Mouse (Mus musculus): Measurements from ENCODE around the gene Jmy.

Gene Jmy

DNA sequence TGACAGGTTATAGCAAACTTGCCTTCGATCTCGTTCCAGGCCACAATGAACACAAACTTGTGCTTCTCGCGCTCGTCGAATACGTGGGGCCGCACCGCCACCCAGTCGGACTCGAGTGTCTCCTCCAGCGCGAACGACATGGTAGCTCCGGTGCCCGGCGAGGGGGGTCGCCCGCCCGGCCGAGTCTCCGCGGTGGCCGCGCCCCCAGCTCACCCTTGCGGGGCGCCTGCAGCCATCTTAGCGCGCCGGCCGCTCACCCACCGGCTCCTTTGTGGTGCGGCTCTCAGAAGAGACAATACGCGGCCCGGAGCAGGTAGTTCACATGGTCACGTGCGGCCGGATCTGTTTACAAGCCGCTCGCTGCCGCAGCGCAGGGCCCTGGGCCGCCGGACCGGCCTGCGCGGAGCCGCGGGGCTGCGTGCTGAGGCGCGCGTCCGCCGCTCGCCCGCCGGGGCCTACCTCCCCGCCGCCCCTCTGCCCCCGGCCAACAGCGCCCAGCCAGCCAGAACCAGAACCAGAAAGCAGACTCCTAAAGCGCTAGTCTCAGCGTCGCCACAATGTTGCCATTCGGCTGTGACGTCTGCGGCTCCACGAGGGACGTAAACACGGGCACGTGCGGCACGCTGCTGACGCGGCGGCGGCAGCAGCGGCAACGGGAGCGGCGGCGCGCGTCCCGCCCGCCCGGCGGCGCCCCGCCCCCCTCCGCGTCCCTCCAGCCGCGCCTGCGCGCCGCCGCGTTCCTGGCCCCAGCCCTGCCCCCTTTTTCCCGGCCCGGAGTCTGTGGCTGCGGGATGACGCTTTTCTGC is at the start of gene Jmy:
Jmy (minus strand) TSS at position 642 of the 806 bp plus-strand sequence.
- DNase-seq = peak; percentile 99

DNA sequence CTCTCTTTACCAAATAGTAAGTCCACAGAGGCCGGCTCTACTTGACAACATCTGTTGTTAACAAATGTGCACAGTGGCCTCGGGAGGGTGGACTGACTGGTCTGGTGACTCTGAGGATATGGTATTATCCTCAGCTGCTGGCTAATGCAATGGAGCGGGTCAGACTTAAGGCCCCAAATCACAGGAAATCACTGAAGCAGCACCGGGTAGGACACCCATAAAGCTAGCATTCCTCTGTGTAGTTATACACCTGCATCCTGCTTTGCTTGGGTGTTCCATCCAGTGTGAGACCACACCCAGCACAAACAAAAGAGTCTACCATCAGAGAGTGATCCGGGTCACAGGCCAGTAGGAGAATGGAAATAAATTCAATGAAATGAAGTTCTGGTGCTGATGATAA is 48.0 kb upstream of the Jmy start:
- peak; percentile 89 for DNase-seq

DNA sequence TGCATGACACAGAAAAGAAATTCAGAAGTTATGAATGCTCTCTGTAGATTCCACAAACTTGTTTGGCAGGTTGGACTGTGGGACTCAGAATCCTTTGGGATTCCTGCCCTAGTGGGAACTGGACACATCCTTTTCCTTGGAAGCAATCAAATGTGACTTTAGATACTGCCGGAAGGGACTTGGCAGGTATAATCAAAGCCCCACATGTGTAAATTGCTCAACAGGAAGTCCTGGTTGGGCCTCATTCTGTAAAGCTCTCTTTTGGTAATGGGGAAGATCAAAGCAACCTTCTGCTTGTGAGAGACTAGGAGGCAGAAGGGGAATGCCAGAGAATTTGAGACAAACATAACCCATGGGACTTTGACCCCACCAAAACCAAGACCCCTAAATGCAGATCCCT is 46.4 kb upstream of the Jmy start:
- peak; percentile 90 for DNase-seq

DNA sequence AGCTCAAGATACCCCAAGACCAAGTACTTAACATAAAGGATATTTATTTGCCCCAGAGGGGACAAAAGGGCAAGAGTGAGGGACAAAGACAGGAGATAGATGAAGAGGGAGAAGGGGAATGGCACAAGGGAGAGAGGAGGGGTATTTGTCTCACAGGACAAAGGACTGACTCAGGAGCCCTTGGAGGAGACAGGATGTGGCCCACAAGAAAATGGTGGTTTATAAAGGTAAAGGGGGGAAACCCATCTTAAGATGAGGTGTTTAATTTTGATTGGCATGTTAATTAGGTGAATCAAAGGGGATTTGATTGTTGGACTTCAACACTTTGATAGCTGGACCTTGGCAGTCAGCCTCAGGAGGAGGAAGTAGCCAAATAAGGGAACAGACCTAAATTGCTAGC is 44.7 kb upstream of the Jmy start:
- DNase-seq = peak; percentile 28

DNA sequence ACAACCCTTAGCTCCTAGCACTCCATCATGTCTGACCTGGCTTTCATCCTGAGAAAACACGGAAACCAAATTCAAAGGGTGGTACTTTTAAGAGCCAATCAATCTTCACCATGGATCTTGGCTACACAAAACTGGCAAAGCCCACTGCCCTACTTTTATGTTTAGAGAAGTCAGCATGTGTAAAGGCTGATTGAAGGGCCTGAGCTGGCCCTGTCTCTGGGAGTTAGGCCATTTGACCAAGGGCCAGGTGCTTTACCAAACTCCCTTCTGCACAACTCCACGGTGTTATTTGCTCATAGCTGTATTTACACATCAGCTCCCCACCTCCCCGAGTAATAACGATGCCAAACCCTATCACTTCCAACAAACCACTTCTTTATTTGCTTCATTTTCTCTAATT is 39.7 kb upstream of the Jmy start:
- peak; percentile 65 for DNase-seq

DNA sequence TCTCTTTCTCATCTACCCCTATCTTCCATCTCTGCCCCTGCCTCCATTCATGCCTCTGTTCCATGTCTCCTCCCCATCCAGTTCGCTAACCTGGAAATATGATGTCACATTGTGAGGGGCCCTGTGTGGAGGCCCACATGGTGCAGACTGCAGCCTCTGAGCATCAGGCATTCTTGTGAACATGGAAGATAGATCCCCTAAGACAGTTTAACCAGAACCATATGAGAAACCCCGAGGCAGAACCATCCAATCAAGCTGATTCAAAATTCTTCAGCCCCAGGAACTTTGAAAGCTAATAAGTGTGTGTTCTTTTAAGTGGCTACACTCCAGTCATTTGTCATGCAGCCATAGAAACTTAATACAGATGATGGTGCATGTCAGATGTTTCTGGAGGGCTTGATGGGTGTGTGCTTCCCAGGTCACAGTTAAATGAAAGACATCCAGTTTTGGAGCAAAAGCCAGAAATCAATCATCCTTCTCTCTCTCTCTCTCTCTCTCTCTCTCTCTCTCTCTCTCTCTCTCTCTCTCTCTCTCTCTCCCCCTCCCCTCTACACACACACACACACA is 19.2 kb upstream of the Jmy start:
- no peak for DNase-seq

DNA sequence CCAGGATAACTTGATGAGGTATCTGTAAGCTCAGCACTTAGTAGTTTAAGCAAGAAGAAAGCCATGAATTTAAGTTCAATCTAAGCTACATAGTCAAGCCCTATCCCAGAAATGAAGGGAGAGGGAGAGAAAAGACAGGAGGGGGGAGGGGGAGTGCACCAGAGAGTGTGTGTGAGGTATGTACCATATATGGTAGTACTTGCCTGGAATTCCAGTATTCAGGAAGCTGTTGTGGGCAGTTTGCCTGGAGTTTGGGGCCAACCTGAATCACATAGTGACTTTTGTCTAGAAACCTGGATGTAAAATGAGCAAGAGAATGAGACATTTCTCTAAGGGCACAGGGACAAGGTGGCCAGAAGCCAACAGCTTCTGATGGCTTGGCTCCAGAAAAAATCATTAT is 17.6 kb upstream of the Jmy start:
- no peak for DNase-seq

DNA sequence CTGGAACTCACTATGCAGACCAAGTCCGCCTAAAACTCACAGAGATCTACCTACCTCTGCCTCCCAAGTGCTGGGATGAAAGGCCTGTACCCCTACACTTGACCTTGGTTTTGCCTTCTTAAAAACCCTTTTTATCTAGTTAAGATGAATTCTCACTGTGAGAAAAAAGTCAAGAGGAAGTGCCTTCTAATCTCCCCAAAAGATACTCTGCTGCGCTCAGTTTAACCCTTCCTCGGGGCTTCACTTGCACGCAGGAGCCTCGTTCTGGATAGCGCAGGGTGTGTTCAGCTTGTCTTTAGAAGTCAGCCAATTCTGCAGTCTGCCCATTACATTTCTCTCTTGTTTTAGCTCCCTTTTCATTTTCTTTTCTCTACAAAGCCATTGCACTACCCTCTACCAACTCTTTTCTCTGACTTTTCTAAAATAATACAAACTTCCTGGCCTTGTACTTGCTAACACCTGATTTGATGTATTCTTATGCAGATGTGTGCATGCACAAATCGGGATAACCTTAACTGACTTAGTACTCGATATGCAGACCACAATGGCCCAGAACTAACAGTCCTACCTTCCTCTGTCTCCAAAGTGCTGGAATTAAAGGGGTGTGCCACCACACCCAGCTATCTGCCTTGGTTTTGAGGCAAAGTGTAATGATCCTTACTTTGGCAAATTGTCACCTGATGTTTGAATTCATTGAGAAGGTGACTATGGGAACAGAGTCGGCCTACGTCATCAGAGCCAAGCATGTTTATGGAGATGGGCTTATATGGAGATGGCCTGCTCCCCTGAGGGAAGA is 14.6 kb upstream of the Jmy start:
- DNase-seq = no peak

DNA sequence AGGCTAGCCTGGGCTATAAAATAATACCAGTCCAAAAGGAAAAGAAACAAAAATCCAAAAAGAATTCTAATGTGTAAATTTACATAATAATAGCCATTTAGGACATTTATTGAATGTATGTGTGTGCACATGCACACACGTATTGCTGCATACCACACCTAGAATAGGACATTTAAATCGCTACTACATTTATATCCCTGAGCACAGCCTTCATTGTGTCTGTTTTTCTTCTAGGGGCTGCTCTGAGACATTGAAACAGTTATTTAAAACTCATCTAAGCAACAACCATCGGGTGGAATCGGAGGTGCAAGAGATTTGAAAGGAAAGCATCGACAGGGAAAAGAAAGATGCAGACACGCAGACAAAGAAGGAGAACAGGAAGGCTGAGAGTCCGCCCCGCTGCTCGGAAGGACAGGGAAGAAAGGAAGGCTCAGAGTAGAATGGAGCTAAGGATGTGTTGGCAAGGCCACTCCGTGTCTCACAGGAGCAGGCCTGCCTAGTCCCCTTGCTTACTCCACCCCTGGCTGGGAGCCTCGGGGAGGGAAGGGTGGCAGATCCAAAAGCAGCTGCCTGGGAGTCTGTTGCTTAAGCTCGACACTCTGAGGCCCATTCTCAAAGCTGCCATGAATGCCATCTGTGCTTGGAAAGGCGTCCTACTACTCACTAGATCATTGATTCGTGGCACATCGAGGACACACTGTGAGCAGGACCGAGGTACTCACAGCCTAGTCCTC is 11.0 kb upstream of the Jmy start:
- peak; percentile 87 for DNase-seq

DNA sequence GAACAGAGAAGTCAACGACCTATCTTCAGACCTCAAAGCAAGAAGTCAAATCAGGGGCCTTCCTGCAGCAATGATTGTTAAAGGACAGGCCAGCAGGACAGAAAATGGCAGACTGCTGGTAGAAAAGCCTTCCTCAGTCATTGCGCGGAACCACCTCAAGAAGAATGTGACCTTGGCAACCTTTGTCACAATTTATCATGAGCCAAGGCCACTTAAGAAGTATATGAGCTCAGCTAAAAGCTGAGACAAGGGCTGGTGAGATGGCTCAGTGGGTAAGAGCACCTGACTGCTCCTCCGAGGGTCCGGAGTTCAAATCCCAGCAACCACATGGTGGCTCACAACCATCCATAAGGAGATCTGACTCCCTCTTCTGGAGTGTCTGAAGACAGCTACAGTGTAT is 7.3 kb upstream of the Jmy start:
- peak; percentile 62 for DNase-seq

DNA sequence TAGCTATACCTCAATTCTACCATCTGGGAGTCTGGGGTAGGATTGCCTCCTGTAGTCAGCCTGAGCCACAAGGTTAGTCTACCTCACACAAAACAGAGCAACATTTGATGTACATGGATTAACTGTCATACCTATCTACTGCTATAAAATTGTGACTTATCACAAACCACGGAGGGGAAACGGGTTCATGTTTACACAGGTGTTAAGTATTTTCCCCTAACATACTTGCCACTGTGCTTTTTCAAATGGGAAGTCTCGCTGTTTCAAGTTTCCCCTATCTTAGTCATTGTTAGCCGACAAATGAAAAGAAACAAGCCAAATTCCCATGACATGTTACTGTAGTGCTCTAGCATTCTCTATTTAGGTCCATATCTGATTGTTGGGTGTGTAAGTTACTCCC is 2.1 kb upstream of the Jmy start:
- no peak for DNase-seq

DNA sequence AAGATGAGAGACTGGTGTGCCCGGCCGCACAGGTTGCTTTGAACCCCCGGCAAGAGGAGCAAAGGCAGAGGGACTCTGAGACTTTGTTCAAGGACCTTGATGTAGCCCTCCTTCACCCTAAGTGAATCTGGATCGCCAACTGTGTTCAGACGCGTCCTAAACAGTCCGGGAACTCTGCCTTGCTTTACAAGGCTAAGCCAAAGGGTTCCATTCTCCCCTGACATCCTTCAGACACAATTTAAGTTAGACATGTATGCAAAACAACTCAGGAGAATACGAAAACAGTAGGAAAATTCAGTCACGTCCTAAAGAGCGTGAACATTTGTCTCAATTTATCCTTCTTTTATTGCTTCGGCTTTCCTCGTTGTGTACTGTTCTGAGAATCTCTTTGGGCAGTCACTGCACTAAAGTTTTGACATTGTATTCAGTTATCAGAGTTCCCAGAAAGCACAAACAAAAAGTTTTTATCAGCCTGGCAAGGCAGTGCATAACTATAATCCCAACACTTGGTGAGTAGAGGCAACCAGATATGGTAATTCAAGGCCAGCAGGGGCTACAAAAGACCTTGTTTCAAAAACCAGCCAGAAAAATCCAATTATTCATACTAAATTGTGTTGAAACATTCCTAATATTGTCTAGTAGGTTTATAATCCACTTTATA is 495 bp upstream of the Jmy start:
- DNase-seq = no peak

DNA sequence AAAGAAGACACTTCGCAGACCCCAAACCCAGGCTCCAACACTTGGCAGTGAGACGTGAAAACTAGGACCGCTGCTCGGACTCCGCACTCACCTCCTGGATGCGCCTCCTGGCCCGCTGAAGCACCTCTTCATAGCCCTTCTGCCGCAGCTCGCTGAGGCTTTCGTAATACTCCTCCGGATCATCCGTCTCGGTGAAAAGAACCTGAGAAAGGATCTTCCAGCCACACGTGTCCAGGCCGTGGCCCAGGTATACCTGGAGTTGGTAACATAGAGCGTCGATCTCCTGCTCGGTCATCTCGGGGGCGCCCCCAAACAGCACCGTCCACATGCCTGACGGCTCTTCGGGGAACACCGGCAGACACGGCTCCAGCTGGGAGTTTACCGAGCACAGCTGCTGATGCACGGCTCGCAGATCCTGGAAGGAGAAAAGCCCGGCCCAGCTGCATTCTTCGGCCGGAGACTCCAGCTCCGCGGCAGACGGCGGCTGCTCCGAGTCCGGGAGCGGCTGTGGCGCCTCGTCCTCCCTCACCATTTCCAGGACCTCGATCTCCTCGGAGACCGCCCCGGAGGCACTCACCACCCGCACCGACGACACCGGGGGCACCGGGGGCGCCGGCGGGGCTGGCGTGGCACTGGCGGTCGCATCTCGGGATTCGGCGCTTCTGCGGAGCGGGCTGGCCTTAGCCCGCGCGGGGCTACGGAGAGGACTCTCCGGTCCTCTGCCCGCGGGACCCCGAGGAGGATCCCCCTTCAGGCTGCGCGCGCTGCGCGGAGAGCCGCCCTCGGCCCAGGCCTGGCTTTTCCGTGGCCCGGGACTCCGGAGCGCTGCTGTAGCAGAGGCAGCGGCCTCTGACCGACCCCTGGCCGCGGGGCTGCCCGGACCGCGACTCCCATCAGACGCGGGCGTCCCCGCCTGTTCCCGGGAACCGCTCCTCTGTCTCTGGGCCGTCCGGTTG is 1.1 kb downstream of the Jmy start:
- peak; percentile 94 for DNase-seq

DNA sequence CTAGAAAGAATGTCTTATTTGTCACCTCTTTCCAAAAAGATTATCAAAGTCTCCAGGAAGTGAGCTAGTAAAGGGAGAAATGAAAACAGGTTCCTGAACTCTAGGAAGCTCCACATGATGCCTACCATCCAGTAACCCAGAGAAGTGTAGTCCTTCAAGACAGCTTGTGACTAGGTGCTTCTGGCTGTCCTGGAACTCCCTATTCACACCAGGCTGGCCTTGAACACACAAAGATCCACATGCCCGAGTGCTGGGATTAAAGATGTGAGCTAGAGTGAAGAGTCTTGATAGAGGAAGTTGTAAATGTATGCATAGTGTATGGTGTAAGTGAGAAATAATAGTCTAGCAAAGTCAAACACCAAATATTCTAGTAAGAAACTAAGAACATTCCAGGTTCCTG is 2.6 kb downstream of the Jmy start:
- DNase-seq = peak; percentile 83

DNA sequence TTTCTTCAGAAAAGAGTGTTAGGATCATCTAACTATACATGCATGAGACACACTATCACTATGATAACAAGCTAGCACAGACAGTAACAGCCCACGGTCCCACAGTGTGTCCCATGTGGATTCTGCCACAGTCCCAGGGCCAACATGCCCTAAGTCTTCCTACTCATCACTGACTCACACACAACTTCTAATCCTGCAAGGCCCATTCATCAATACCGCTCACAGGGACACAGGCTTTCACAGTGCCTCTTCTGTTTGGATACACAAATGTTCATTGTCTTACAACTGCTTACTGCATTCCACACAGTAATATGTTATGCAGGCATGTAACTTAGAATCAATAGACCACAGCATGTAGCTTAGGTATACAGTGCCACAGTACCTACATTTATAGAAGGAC is 11.1 kb downstream of the Jmy start:
- DNase-seq = no peak

DNA sequence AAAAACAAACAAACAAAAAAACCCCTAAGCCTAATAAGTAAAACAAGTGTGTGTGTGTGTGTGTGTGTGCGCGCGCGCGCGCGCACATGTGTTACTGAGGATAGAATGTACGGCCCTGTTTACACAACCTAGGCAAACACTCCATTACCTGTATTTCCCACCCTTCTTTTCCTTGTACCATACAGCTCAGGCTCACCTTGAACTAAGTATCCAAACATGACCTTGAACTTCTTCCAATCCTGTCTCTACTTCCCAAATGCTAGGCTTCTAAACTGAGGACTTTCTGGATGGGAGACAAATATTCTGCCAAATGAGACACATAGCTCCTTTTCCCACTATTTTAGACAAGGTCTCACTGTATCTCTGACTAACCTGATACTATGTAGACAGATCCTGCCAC is 11.9 kb downstream of the Jmy start:
- DNase-seq = no peak

DNA sequence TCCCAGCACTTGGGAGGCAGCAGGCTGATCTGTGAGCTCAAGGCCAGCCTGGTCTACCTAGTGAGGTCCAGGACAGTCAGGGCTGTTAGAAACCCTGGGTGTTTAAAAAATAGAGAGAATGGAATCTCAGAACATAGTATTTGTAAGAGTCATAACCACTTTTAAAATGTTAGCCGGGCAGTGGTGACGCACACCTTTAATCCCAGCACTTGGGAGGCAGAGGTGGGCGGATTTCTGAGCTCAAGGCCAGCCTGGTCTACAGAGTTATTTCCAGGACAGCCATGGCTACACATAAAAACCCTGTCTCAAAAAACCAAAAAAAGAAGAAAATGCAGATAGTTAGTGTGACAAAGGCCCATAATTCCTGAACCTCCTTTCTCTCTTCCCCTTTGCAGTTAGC is 15.3 kb downstream of the Jmy start:
- no peak for DNase-seq

DNA sequence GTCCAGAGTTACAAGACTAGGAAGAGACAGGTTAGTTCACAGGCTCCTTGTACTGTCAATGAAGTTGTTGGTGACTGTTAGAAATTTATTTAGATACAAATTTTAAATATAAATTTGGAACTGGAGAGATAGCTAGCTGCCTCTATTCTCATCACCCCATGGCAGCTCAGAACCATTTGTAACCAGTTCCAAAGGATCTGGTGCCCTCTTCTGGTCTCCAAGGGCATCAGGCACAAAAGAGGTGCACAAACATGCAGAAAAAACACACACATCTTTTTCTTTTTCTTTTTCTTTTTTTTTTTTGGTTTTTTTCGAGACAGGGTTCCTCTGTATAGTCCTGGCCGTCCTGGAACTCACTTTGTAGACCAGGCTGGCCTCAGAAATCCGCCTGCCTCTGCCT is 18.5 kb downstream of the Jmy start:
- no peak for DNase-seq

DNA sequence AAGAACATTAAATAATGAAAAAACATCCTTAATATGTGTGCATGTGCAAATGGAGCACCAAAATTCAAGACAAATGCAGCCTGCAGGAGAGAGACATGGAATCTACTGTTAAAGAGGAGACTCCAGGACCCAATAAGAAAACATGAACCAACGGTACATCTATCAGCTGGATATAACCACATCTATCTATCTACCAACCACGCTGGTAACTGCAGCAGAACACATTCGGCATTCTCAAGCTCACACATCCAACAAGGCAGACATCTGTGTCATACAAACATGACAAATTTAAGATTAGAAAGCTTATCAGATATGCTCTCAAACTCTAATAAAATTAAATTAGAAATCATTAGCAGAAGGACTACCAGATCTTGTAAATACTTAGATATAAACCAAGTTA is 21.3 kb downstream of the Jmy start:
- no peak for DNase-seq

DNA sequence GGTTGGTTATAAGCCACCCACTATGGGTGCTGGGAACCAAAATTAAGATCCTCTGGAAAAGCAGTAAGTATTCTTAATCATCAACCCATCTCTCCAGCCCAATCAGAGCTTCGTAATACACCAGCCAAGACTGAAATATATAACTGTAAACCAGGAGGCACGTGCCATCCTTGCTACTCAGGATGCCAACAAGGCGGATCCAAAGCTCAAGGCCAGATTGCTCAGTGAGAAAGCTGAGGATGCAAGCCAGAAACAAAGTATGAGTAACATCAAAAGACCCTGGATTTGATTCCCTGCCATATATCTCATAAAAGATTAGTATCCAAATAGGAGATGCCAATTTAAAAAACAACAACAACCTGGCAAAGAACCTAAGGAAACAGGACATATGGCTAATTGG is 31.3 kb downstream of the Jmy start:
- DNase-seq = no peak

DNA sequence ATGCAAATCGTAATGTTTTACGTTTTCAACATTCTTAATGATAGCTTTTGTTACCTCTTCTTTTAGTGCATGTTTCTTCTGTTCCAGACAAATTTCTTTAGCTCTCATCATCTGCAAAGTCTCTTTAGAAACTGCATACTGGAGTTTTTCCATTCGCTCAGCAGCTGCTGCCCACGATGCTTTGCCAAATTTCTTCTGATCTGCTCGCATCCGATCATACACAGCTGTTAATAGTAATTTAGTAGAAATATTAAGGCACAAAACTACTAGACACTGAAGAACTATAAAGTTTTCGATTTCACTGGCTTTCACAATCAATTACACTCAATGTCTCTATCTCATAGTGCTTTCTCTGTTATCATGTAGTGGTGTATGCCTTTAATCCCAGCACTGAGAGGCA is 40.0 kb downstream of the Jmy start:
- peak; percentile 90 for DNase-seq

DNA sequence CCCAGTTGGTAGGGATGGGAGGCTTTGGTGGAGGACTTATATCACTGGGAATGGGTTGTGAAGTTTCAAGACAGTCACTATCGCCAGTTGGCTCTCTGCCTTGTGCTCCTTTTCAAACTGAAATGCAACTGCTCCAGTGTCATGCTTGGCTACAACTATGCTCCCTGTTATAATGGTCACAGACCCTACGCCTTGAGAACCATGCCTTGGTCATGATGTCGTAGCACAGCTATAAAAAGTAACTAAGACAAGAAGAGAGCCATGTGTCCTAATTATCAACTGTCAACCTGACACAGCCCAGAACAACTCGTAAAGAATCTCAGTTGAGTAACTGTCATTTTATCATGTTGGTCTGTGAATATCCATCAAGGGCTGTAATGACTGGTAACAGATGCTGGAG is 41.0 kb downstream of the Jmy start:
- DNase-seq = peak; percentile 93
